Mouse (Mus musculus) neural tube, embryonic 11.5 days (tissue): Measurements from ENCODE around the gene Mks1. TPM values are rescaled to one million over a fixed set of nuclear protein-coding genes. Genes with fewer than 3 reads are reported as not detected.
"Not testable (repeated sequence)": the region's sequence is repeated elsewhere in the genome, so short reads cannot be mapped to it uniquely, and the experiment has no call there.

Experiments used
- ATAC-seq: fragments of 200-750 bp; cut with Nextera tagmentation; 2 replicates; pipeline ENCODE4 v1.8.0; 2017; ENCODE audit warnings: moderate number of reproducible peaks, mild to moderate bottlenecking, moderate TSS enrichment, moderate library complexity; ENCODE audit not compliant: insufficient read depth, low FRiP score, low TSS enrichment
- DNase-seq: peaks from one replicate; pipeline ENCODE4 v3.0.0-alpha.2; 2015; ENCODE audit warnings: low spot score
- H3K27ac ChIP-seq: fragments of 300-500 bp; sonication (generic); 2 replicates; pipeline ENCODE4 v1.5.1; 2014; ENCODE audit warnings: low read depth, mild to moderate bottlenecking, low read length
- H3K27me3 ChIP-seq: fragments of 300-500 bp; sonication (generic); 2 replicates; pipeline ENCODE4 v1.6.1; 2014; ENCODE audit warnings: mild to moderate bottlenecking, low read length, mixed read lengths; ENCODE audit not compliant: control insufficient read depth, insufficient read depth
- H3K36me3 ChIP-seq: fragments of 300-500 bp; sonication (generic); 2 replicates; pipeline ENCODE4 v1.6.1; 2014; ENCODE audit warnings: mild to moderate bottlenecking, low read length, moderate library complexity, mixed read lengths; ENCODE audit not compliant: control insufficient read depth, insufficient read depth
- H3K4me1 ChIP-seq: fragments of 300-500 bp; sonication (generic); 2 replicates; pipeline ENCODE4 v1.6.1; 2014; ENCODE audit warnings: low read length, mixed read lengths; ENCODE audit not compliant: control insufficient read depth, insufficient read depth
- H3K4me2 ChIP-seq: fragments of 300-500 bp; sonication (generic); 2 replicates; pipeline ENCODE4 v1.6.1; 2014; ENCODE audit warnings: low read depth, mild to moderate bottlenecking, moderate library complexity
- H3K4me3 ChIP-seq: fragments of 300-500 bp; sonication (generic); 2 replicates; pipeline ENCODE4 v1.5.1; 2014; ENCODE audit warnings: low read depth, low read length
- H3K9ac ChIP-seq: fragments of 300-500 bp; sonication (generic); 2 replicates; pipeline ENCODE4 v1.6.1; 2014; ENCODE audit warnings: mild to moderate bottlenecking, low read length
- H3K9me3 ChIP-seq: fragments of 300-500 bp; sonication (generic); 2 replicates; pipeline ENCODE4 v1.6.1; 2016; ENCODE audit warnings: low read length; ENCODE audit not compliant: control insufficient read depth
- WGBS: fragments of 180-500 bp; shearing (Covaris S2); extraction: QIAGEN DNeasy Blood & Tissue Kit; methylation state at CpG from one replicate; pipeline ENCODE4 v1.1.7; 2014; 5-methylcytosine and 5-hydroxymethylcytosine counted together
- polyA plus RNA-seq: library from polyadenylated mRNA; unstranded; fragments of >200 nt; fragmentation: Nextera tagmentation; extraction: Ambion mirVana; gene quantifications from 2 replicates; pipeline ENCODE4 v1.2.1, GENCODE M21; 2014

Gene Mks1
- polyA plus RNA-seq, 1 experiment from 2014 or later: 12.2 TPM

DNA sequence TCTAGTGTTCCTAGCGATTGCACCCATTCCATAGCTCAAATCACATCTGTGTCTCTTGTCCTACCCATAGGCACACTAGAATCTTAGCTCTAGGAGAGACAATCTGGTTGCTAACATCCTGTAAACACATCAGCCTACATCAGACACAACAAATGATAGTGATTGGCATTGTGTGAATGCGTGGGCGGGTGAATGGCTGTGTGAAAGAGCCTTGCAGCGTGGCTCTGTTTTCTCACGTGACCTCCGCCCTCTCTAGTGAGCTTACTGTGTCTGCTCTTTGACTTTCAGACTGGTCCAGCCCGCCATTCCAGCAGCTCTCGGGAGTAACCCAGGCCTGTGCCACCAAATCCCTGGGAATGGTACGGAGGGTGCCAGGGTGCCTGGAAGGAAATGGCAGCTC, 7.4 kb downstream of the Mks1 start:
- no peak overlapping the region for H3K4me2 ChIP-seq
- DNase-seq (no peak), ATAC-seq (no peak)
- no peaks in the 10 kb centered on the region for H3K4me1 ChIP-seq
- no peaks in the 10 kb centered on the region for H3K36me3 ChIP-seq
- no peaks in the 10 kb centered on the region for H3K27me3 ChIP-seq
- H3K27ac ChIP-seq: no peak overlapping the region
- 77% methylated on average over 9 of the region's 9 CpGs for WGBS
- H3K9ac ChIP-seq: no peak overlapping the region
- no peaks in the 10 kb centered on the region for H3K9me3 ChIP-seq
- H3K4me3 ChIP-seq: no peak overlapping the region

DNA sequence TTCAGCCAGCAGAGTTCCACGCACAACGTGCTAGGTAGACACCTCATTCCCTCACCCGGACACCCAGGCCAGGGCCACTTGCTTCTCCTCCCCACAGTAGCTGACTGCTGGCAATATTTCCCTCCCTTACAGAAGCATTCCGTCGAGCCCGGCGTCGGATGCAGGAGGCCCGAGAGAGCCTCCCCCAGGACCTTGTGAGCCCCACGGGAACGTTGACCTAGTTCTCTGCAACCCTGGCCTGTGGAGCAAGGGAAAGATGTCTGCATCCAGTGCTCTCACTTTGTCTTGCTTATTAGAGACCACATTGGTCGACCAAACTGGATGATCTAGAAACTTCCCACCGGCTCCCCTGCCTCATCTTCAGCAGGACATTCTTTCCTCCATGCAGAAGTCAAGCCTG, 9.8 kb downstream of the Mks1 start:
- no peaks in the 10 kb centered on the region for H3K36me3 ChIP-seq
- 94% methylated on average over 13 of the region's 13 CpGs for WGBS
- no peaks in the 10 kb centered on the region for H3K9me3 ChIP-seq
- H3K4me3 ChIP-seq: no peak overlapping the region
- no peak for DNase-seq
- H3K27ac ChIP-seq: no peak overlapping the region
- H3K9ac ChIP-seq: no peak overlapping the region
- H3K4me1 ChIP-seq: no peaks in the 10 kb centered on the region
- H3K4me2 ChIP-seq: no peak overlapping the region
- H3K27me3 ChIP-seq: no peaks in the 10 kb centered on the region
- no peak for ATAC-seq

DNA sequence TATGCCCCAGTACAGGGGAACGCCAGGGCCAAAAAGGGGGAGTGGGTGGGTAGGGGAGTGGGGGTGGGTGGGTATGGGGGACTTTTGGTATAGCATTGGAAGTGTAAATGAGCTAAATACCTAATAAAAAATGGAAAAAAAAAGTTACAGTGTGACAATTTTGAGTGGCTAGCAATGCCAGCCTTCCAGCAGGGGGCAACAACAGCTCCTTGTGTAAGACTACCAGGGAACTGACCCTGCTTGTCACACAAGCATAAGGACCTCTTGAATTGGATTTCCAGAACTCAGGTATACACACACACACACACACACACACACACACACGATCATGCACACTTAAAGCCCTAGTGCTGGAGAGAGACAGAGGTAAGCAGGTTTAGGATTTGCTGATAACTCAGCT, 13.9 kb downstream of the Mks1 start:
- not testable (repeated sequence) for H3K4me2 ChIP-seq, H3K9ac ChIP-seq, H3K4me3 ChIP-seq, ATAC-seq, H3K36me3 ChIP-seq, H3K27me3 ChIP-seq, H3K4me1 ChIP-seq, H3K9me3 ChIP-seq, H3K27ac ChIP-seq, DNase-seq
- 100% methylated on average over 1 of the region's 2 CpGs for WGBS

DNA sequence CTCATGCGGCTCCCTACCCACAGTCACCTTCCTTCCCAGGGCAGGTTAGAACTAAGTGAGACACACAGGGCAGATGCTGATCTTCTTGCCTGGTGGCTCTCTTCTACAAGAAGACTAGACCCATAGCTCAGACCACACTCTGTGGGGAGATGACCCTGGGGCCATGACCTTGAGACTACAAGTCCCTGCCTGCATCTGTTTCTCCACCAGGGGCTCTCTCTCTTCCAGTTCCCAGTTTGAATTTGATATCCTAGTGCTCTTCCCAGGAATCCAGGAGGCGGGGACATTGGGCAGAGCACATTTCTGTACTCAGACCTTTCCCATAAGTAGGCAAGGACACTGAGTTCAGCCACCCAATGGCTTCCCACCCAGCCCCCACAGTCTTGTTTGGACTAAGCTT, 17.1 kb downstream of the Mks1 start:
- Histone ChIP-seq H3K36me3 (no peaks in the 10 kb centered on the region), H3K4me3 (no peak overlapping the region), H3K27ac (no peak overlapping the region), H3K9me3 (no peaks in the 10 kb centered on the region), H3K27me3 (no peaks in the 10 kb centered on the region), H3K4me2 (no peak overlapping the region), H3K9ac (no peak overlapping the region), H3K4me1 (no peaks in the 10 kb centered on the region)
- 81% methylated on average over 2 of the region's 2 CpGs for WGBS
- ATAC-seq (no peak), DNase-seq (no peak)

DNA sequence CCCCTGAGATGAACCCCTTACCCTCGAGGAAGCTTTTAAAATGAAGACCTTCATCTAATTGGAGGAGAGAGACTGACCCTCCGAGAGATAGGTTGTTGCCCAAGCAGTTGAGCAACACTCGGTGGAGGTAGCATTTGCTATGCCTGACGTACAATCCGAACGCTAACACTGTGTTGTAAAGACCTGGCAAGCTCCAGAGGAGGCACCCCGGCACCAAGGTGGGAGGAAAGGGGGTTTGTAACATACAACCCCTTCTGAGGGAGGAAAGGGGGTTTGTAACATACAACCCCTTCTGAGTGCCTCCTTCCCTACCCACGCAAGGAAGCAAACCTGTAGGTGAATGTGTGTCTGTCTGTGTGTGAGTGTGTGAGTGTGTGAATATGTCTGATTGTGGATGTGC, 18.8 kb downstream of the Mks1 start:
- Histone ChIP-seq H3K36me3 (no peaks in the 10 kb centered on the region), H3K9ac (no peak overlapping the region), H3K9me3 (no peaks in the 10 kb centered on the region), H3K4me2 (no peak overlapping the region), H3K4me1 (no peaks in the 10 kb centered on the region), H3K27me3 (no peaks in the 10 kb centered on the region), H3K27ac (no peak overlapping the region), H3K4me3 (no peak overlapping the region)
- WGBS: 53% methylated on average over 8 of the region's 8 CpGs
- DNase-seq (no peak), ATAC-seq (no peak)

DNA sequence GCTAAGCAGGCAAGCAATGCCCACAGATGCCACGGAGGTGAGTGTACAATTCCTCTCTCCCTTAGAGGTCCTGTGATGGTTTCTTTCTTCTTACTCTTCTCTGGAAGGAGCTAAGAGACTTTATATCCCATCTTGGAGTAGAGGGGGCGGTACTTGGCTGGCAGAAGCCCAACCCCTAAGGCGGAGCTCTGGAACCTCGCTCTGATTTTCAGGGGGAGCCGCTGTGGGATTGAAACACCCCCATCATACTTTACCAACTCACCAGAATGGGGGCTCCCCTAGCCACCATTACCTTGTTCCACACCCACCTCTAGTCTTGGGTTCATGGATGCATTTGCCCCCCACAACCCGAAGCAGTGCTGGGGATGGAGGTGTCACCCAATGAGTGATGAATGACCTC, 22.4 kb downstream of the Mks1 start, which contains the start of gene Epx:
Gene Epx (minus strand): TSS at position 101 of the 400 bp plus-strand sequence.
- no peak within 1 kb of the TSS for H3K27ac ChIP-seq

DNA sequence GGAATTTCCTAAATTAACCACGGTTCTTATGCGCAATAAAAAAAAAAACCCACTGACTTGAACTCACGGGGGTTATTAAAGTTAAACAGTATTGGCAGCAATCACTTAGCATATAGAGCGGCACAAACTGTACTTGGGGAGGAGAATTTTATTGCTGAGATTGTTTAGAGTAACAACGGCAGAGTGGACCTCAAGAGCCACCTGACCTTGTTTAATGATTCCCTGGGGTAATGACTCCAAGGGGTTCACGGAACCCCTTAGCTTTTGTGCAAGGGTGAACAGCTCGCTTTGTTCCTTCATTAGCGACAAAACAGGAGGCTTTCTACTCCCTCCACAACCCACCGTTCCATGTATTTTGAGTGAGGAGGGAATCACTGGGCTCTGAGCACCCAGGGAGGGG, 26.8 kb downstream of the Mks1 start:
- H3K27ac ChIP-seq: no peak overlapping the region
- H3K4me1 ChIP-seq: no peaks in the 10 kb centered on the region
- H3K4me2 ChIP-seq: no peak overlapping the region
- no peaks in the 10 kb centered on the region for H3K27me3 ChIP-seq
- no peak overlapping the region for H3K4me3 ChIP-seq
- ATAC-seq (no peak), DNase-seq (no peak)
- H3K9ac ChIP-seq: no peak overlapping the region
- no peaks in the 10 kb centered on the region for H3K36me3 ChIP-seq
- H3K9me3 ChIP-seq: no peaks in the 10 kb centered on the region
- 48% methylated on average over 9 of the region's 9 CpGs for WGBS

More for the DNA sequence above, 22.4 kb downstream of the Mks1 start, which contains the start of gene Epx:
- Histone ChIP-seq H3K9me3 (no peaks in the 10 kb centered on the region), H3K4me1 (no peaks in the 10 kb centered on the region), H3K4me3 (no peak within 1 kb of the TSS), H3K9ac (no peak within 1 kb of the TSS), H3K36me3 (no peaks in the 10 kb centered on the region), H3K27me3 (no peaks in the 10 kb centered on the region), H3K4me2 (no peak within 1 kb of the TSS)
- DNase-seq: no peak
- 87% methylated on average over 6 of the region's 6 CpGs for WGBS
- no peak for ATAC-seq

DNA sequence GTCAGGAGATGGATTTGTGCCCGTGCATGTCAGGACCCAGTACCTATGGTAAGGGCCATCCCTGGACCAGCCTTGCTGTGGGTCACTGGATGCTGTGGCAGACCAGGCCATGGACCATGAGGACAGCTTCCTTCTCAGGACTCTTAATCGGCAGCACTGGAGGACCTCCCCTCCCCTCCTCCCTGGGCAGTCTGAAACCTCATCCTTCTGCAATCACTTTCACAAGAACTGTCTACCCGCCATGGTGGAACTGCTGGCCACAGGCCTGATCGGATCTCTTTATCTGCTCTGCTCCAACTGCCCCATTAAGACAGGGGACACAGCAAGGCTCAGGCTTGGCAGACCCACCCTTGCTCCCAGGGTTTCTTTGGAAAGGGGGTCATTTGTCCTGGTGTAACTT, 28.7 kb downstream of the Mks1 start:
- Histone ChIP-seq H3K4me3 (no peak overlapping the region), H3K9me3 (no peaks in the 10 kb centered on the region), H3K27me3 (no peaks in the 10 kb centered on the region), H3K36me3 (no peaks in the 10 kb centered on the region), H3K9ac (no peak overlapping the region), H3K4me1 (no peaks in the 10 kb centered on the region), H3K4me2 (no peak overlapping the region), H3K27ac (no peak overlapping the region)
- DNase-seq (no peak), ATAC-seq (no peak)
- WGBS: 81% methylated on average over 4 of the region's 4 CpGs

DNA sequence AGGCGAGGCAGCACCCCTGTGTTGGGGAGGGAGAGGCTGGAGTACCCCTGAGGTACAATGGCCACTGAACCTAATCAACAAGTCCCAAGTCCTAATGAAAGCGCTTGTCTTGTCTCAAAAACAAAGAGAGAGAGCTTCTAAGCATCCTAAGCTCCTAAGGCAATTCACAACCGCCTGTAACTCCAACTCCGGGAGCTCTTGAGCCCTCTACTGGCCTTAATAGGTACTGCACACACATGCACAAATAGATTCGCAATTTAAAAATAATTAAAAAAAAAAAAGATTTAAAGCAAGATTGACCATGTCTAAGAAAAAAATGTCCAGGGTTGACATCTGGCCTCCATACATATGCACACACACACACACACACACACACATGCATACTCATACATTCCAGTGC, 30.5 kb downstream of the Mks1 start:
- Histone ChIP-seq H3K27me3 (no peaks in the 10 kb centered on the region), H3K4me2 (no peak overlapping the region), H3K27ac (no peak overlapping the region), H3K4me1 (no peaks in the 10 kb centered on the region), H3K36me3 (no peaks in the 10 kb centered on the region), H3K4me3 (no peak overlapping the region), H3K9me3 (no peaks in the 10 kb centered on the region), H3K9ac (no peak overlapping the region)
- 45% methylated on average over 5 of the region's 5 CpGs for WGBS
- DNase-seq (no peak), ATAC-seq (no peak)
